Mouse (Mus musculus) lung, postnatal 0 days (tissue): ENCODE measurements around the gene Allc. TPM values are rescaled to one million over a fixed set of nuclear protein-coding genes. Genes with fewer than 3 reads are reported as not detected.
A peak's percentile ranks its signal among the peaks of the same experiment; 100 is the strongest.

Experiments used
- ATAC-seq: fragments of 200-750 bp; cut with Nextera tagmentation; 2 replicates; pipeline ENCODE4 v1.8.0; 2017; ENCODE audit warnings: moderate library complexity
- DNase-seq: peaks from one replicate; pipeline ENCODE4 v3.0.0-alpha.2; 2016; ENCODE audit warnings: low spot score
- H3K27ac ChIP-seq: fragments of 300-500 bp; sonication (generic); 2 replicates; pipeline ENCODE4 v1.5.1; 2014; ENCODE audit warnings: antibody characterized with exemption, mild to moderate bottlenecking, low read length, mixed read lengths
- H3K27me3 ChIP-seq: fragments of 300-500 bp; sonication (generic); replicated peaks from 2 replicates; pipeline ENCODE4 v1.6.1; 2014; ENCODE audit warnings: low read length, mixed read lengths; ENCODE audit not compliant: insufficient read depth
- H3K36me3 ChIP-seq: fragments of 300-500 bp; sonication (generic); 2 replicates; pipeline ENCODE4 v1.6.1; 2014; ENCODE audit warnings: low read length, mixed read lengths; ENCODE audit not compliant: insufficient read depth
- H3K4me1 ChIP-seq: fragments of 300-500 bp; sonication (generic); 2 replicates; pipeline ENCODE4 v1.6.1; 2014; ENCODE audit warnings: antibody characterized with exemption, low read depth, low read length, mixed read lengths; ENCODE audit not compliant: insufficient read depth
- H3K4me2 ChIP-seq: fragments of 300-500 bp; sonication (generic); replicated peaks from 2 replicates; pipeline ENCODE4 v1.6.1; 2014; ENCODE audit warnings: low read depth, mild to moderate bottlenecking, low read length, moderate library complexity, mixed read lengths
- H3K4me3 ChIP-seq: fragments of 300-500 bp; sonication (generic); 2 replicates; pipeline ENCODE4 v1.5.1; 2014; ENCODE audit warnings: low read depth, low read length
- H3K9ac ChIP-seq: fragments of 300-500 bp; sonication (generic); replicated peaks from 2 replicates; pipeline ENCODE4 v1.6.1; 2014; ENCODE audit warnings: low read depth, mild to moderate bottlenecking
- H3K9me3 ChIP-seq: fragments of 300-500 bp; sonication (generic); 2 replicates; pipeline ENCODE4 v1.6.1; 2016; ENCODE audit warnings: low read length, mixed read lengths
- CTCF ChIP-seq: IDR thresholded peaks from 2 replicates; pipeline ENCODE4 v1.5.1; 2016; ENCODE audit warnings: antibody characterized with exemption, mild to moderate bottlenecking
- EP300 ChIP-seq: IDR thresholded peaks from 2 replicates; pipeline ENCODE4 v1.6.1; 2016; ENCODE audit warnings: antibody characterized with exemption, mild to moderate bottlenecking, control low read depth
- WGBS: fragments of 180-500 bp; shearing (Covaris S2); extraction: QIAGEN DNeasy Blood & Tissue Kit; methylation state at CpG from one replicate; pipeline ENCODE4 v1.1.7; 2014; 5-methylcytosine and 5-hydroxymethylcytosine counted together
- polyA plus RNA-seq: library from polyadenylated mRNA; unstranded; fragments of >200 nt; fragmentation: Nextera tagmentation; extraction: Ambion mirVana; gene quantifications from 2 replicates; pipeline ENCODE4 v1.2.1, GENCODE M21; 2015

The Allc gene
- polyA plus RNA-seq, 1 experiment from 2014 or later, result not detected

DNA sequence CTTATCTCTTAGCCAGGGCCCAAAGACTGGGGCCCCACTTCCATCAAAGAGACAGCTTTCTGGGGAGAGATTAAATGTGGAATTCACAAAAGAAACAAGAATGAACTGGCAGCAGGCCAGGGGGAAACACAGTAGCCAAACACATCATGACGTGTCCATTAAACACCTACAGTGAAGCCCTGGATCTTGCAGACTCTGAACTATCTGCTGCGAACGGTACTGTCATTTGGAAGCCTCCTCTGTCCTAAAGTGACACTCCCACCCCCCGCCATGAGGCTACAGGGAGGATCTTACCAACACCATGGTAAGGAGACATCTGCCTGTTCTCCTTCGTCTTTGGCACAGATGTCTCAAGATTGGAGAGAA is 39.8 kb upstream of the Allc start:
- Histone ChIP-seq H3K27me3 (no peaks in the 10 kb centered on the region), H3K4me2 (no peak overlapping the region), H3K36me3 (no peaks in the 10 kb centered on the region), H3K9ac (no peak overlapping the region), H3K4me1 (no peaks in the 10 kb centered on the region), H3K27ac (no peak overlapping the region), H3K9me3 (no peaks in the 10 kb centered on the region), H3K4me3 (no peak overlapping the region)
- ATAC-seq, result no peak
- no peak for DNase-seq
- 21% methylated on average over 5 of the region's 5 CpGs for WGBS
- no peak for TF ChIP-seq EP300
- TF ChIP-seq CTCF, result no peak

DNA sequence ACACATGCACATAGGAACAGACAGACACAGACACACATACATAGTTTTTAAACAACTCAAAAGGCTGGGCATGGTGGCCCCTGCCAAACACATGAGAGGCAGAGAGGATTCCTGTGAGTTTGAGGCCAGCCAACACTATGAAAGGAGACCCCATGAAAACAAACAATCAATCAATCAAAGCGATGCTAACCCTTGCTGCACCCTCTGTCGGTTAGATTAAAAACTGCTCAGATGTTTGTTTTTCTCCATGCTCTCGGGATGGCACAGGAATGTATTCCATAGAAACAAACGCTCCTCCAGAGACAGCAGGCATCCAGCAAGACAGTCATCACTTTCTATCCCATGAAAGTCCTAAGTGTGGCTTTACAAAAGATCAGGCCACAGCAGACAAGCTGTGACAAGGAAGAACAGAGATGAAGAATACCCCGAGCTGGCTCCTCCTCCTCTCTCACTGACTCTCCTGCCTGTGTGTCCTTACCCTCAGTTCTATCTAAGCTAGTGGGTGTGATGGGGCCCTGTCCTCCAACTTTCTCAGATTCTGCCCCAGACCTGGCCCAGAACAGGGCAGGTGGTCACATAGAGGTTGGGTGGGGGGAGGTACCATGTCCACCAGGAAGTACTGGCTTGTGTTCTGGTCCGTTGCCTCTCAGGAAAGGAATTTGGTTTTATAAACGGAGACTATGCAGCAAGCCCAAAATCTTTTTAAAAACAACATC is 39.3 kb upstream of the Allc start:
- TF ChIP-seq EP300 (no peak), CTCF (peak; percentile 29)
- Histone ChIP-seq H3K27me3 (no peaks in the 10 kb centered on the region), H3K9me3 (no peaks in the 10 kb centered on the region), H3K36me3 (no peaks in the 10 kb centered on the region), H3K4me1 (no peaks in the 10 kb centered on the region), H3K4me3 (no peak overlapping the region), H3K4me2 (no peak overlapping the region), H3K27ac (no peak overlapping the region), H3K9ac (no peak overlapping the region)
- no peak for DNase-seq
- 5% methylated on average over 7 of the region's 7 CpGs for WGBS
- no peak for ATAC-seq

DNA sequence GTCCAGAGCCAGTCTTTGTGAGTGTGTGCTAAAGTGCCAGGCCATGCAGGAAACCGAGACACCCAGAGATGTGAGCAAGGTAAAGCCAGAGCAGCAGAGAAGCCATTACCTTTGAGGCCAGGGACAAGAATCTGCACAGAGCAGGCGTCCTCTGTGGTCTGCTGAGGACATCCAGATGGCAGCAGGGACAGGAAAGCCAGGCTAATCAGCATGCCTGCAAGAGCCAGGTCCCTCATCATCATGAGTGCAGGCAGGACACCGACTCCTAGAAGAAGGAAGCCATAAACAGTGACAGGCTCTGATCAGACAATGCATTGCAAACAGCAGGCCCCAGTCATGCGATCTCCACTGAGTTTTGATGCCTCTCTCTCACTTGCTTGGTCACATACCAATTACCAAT is 35.0 kb upstream of the Allc start:
- ATAC-seq, result no peak
- H3K4me1 ChIP-seq, result no peaks in the 10 kb centered on the region
- TF ChIP-seq EP300 (no peak), CTCF (no peak)

DNA sequence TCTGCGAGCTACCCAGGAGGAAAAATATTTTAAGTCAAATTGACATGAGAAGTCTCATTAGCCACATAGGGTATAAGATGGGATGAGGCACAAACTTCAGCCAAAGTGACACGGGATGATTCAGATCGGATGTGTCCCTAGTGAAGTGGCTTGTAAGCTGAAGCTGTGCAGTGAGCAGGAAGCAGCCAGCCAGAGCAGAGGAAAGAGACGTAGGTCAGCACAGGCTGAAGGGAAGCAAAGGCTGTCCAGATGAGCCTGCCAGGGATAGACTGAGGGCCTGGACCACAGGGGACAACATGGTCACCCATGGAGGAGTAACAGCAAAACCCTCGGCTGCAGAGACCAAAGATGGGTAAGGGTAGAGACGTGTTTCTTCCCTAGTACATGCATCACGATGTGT is 32.1 kb upstream of the Allc start:
- Histone ChIP-seq H3K9ac (no peak overlapping the region), H3K4me2 (no peak overlapping the region), H3K27ac (no peak overlapping the region), H3K4me1 (no peaks in the 10 kb centered on the region), H3K9me3 (no peaks in the 10 kb centered on the region), H3K4me3 (no peak overlapping the region), H3K27me3 (no peaks in the 10 kb centered on the region), H3K36me3 (no peaks in the 10 kb centered on the region)
- WGBS, result 60% methylated on average over 7 of the region's 7 CpGs
- DNase-seq (no peak), ATAC-seq (peak; percentile 33; the same call in 1 of the 2 replicates)
- TF ChIP-seq CTCF (no peak), EP300 (no peak)

More for the DNA sequence above, 35.0 kb upstream of the Allc start:
- Histone ChIP-seq H3K4me3 (no peak overlapping the region), H3K9ac (no peak overlapping the region), H3K9me3 (no peaks in the 10 kb centered on the region), H3K4me2 (no peak overlapping the region), H3K27ac (no peak overlapping the region), H3K36me3 (no peaks in the 10 kb centered on the region), H3K27me3 (no peaks in the 10 kb centered on the region)
- no peak for DNase-seq
- WGBS, result 49% methylated on average over 4 of the region's 4 CpGs

DNA sequence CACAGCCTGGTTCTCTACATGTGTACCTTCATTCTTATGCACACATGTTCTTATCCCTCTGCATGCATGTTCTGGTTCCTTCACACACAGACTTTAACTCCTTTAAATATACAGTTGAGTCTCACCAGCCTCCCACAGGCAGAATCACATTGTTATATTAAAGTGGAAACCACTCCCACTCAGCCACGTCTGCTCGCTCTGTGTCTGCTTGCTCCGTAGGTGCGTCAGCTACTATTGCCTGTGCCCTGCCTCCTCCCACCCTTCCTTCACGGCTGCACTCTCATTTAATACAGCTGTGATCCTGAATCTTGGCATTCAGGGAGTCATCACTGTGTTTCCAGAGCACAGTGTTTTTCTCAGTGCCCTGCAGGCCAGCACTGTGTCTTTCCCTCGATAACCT is 30.1 kb upstream of the Allc start:
- no peak overlapping the region for H3K9ac ChIP-seq
- TF ChIP-seq EP300, result no peak
- no peak for TF ChIP-seq CTCF
- no peak overlapping the region for H3K4me2 ChIP-seq
- no peaks in the 10 kb centered on the region for H3K36me3 ChIP-seq
- H3K4me1 ChIP-seq, result no peaks in the 10 kb centered on the region
- no peak overlapping the region for H3K4me3 ChIP-seq
- no peak overlapping the region for H3K27ac ChIP-seq
- DNase-seq, result no peak
- H3K27me3 ChIP-seq, result no peaks in the 10 kb centered on the region
- 45% methylated on average over 6 of the region's 6 CpGs for WGBS
- no peak for ATAC-seq
- no peaks in the 10 kb centered on the region for H3K9me3 ChIP-seq

DNA sequence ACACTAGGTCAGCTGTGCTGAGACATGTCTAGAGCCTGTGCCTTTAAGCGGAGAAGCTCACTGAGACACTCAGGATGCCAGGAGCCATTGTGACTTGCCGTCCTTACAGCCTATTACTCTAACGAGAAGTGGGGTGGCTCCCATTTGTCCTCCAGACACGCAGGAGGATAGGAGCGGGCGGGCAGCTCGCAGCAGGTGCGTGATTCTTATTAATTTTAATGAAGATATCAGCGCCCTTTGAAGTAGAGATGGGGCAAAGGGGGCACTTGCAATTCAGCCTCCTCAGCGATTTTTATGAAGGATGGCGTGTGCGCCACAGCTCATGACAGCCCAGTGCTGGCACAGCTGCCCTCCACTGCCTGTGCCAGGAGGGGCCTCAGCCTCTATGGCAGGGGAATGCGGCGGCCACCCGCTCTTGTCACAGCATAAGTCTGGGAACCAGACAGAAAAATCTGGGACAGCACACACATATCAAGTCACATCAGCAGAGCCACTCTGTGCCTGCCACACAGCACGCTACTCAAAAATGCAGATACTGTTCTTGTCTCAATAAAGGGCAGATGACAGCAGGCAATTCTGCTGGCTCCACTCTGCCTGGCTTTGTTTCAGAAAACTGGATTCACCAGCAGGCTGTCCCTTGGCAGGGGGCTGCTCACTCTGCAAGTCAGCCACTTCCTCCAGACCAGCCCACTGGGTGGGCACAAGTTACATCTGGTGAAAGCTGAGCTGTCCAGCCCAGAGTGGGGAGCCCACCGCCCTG is 25.4 kb upstream of the Allc start:
- 54% methylated on average over 17 of the region's 17 CpGs for WGBS
- Histone ChIP-seq H3K4me3 (no peak overlapping the region), H3K4me1 (no peaks in the 10 kb centered on the region), H3K27ac (no peak overlapping the region), H3K36me3 (no peaks in the 10 kb centered on the region), H3K9me3 (no peaks in the 10 kb centered on the region), H3K9ac (no peak overlapping the region), H3K4me2 (no peak overlapping the region), H3K27me3 (no peaks in the 10 kb centered on the region)
- no peak; the same call in 1 of the 2 replicates for ATAC-seq
- no peak for DNase-seq
- TF ChIP-seq CTCF (no peak), EP300 (no peak)
